Mouse (Mus musculus) kidney, embryonic 15.5 days (tissue): ENCODE measurements at regions not wholly inside any gene's neighbourhood (a gene's known extent, or its start where the extent isn't known, plus 50 kb on each side); places are given as distances from the start of the nearest gene placed in this dataset.

Experiments
- ATAC-seq: fragments of 200-750 bp; cut with Nextera tagmentation; replicated peaks from 2 replicates; pipeline ENCODE4 v1.8.0; 2017; ENCODE audit warnings: moderate TSS enrichment; ENCODE audit not compliant: low FRiP score
- H3K27ac ChIP-seq: fragments of 300-500 bp; sonication (generic); 2 replicates; pipeline ENCODE4 v1.5.1; 2015; ENCODE audit warnings: mild to moderate bottlenecking, inconsistent platforms
- H3K27me3 ChIP-seq: fragments of 300-500 bp; sonication (generic); 2 replicates; pipeline ENCODE4 v1.6.1; 2015; ENCODE audit warnings: inconsistent platforms
- H3K36me3 ChIP-seq: fragments of 300-500 bp; sonication (generic); 2 replicates; pipeline ENCODE4 v1.6.1; 2015; ENCODE audit warnings: inconsistent platforms
- H3K4me1 ChIP-seq: fragments of 300-500 bp; sonication (generic); 2 replicates; pipeline ENCODE4 v1.6.1; 2015; ENCODE audit warnings: inconsistent platforms
- H3K4me2 ChIP-seq: fragments of 300-500 bp; sonication (generic); 2 replicates; pipeline ENCODE4 v1.6.1; 2015; ENCODE audit warnings: moderate library complexity, mild to moderate bottlenecking, inconsistent platforms
- H3K4me3 ChIP-seq: fragments of 300-500 bp; sonication (generic); replicated peaks from 2 replicates; pipeline ENCODE4 v1.5.1; 2015; ENCODE audit warnings: mild to moderate bottlenecking, inconsistent platforms
- H3K9ac ChIP-seq: fragments of 300-500 bp; sonication (generic); 2 replicates; pipeline ENCODE4 v1.6.1; 2015; ENCODE audit warnings: mild to moderate bottlenecking, inconsistent platforms
- H3K9me3 ChIP-seq: fragments of 300-500 bp; sonication (generic); replicated peaks from 2 replicates; pipeline ENCODE4 v1.6.1; 2016; ENCODE audit warnings: inconsistent platforms
- WGBS: fragments of 180-500 bp; shearing (Covaris S2); methylation state at CpG from one replicate; pipeline ENCODE4 v1.1.7; 2015; ENCODE audit warnings: mixed read lengths; 5-methylcytosine and 5-hydroxymethylcytosine counted together

GRCm38 (mm10) chr12:112235841-112236240 is 89.8 kb downstream of the Kif26a start:
- Histone ChIP-seq H3K36me3 (no peaks in the 10 kb centered on the region), H3K9me3 (no peaks in the 10 kb centered on the region), H3K9ac (no peak overlapping the region), H3K27ac (no peak overlapping the region), H3K4me3 (no peak overlapping the region), H3K4me2 (no peak overlapping the region), H3K4me1 (peaks cover 22% of the 10 kb centered on the region), H3K27me3 (peaks cover 44% of the 10 kb centered on the region)
- ATAC-seq = no peak
- WGBS = 57% methylated on average over 4 of the region's 4 CpGs

GRCm38 (mm10) chr12:112237061-112237490 is 91.1 kb downstream of the Kif26a start:
- H3K9ac ChIP-seq = no peak overlapping the region
- H3K4me3 ChIP-seq = no peak overlapping the region
- 25% methylated on average over 13 of the region's 13 CpGs for WGBS
- H3K36me3 ChIP-seq = no peaks in the 10 kb centered on the region
- H3K9me3 ChIP-seq = no peaks in the 10 kb centered on the region
- peaks cover 46% of the 10 kb centered on the region for H3K27me3 ChIP-seq
- peaks cover 22% of the 10 kb centered on the region for H3K4me1 ChIP-seq
- no peak overlapping the region for H3K4me2 ChIP-seq
- no peak overlapping the region for H3K27ac ChIP-seq
- ATAC-seq = no peak

GRCm38 (mm10) chr12:112238834-112239233 is 92.8 kb downstream of the Kif26a start:
- H3K4me1 ChIP-seq = peaks cover 22% of the 10 kb centered on the region
- WGBS = 43% methylated on average over 7 of the region's 7 CpGs
- H3K4me2 ChIP-seq = no peak overlapping the region
- H3K9ac ChIP-seq = no peak overlapping the region
- no peak for ATAC-seq
- H3K27me3 ChIP-seq = peaks cover 46% of the 10 kb centered on the region
- no peak overlapping the region for H3K27ac ChIP-seq
- no peak overlapping the region for H3K4me3 ChIP-seq
- H3K36me3 ChIP-seq = no peaks in the 10 kb centered on the region
- H3K9me3 ChIP-seq = no peaks in the 10 kb centered on the region

GRCm38 (mm10) chr12:112241740-112242171 is 95.7 kb downstream of the Kif26a start:
- Histone ChIP-seq H3K9me3 (no peaks in the 10 kb centered on the region), H3K4me2 (no peak overlapping the region), H3K4me3 (no peak overlapping the region), H3K27me3 (peaks cover 35% of the 10 kb centered on the region), H3K36me3 (no peaks in the 10 kb centered on the region), H3K4me1 (peaks cover 12% of the 10 kb centered on the region), H3K27ac (no peak overlapping the region), H3K9ac (no peak overlapping the region)
- WGBS = 23% methylated on average over 3 of the region's 3 CpGs
- no peak for ATAC-seq

GRCm38 (mm10) chr12:112243231-112243630 is 97.2 kb downstream of the Kif26a start:
- H3K9me3 ChIP-seq = no peaks in the 10 kb centered on the region
- 93% methylated on average over 5 of the region's 5 CpGs for WGBS
- H3K27ac ChIP-seq = no peak overlapping the region
- H3K4me1 ChIP-seq = no peaks in the 10 kb centered on the region
- H3K36me3 ChIP-seq = no peaks in the 10 kb centered on the region
- H3K27me3 ChIP-seq = peaks cover 36% of the 10 kb centered on the region
- H3K4me3 ChIP-seq = no peak overlapping the region
- H3K9ac ChIP-seq = no peak overlapping the region
- no peak overlapping the region for H3K4me2 ChIP-seq
- ATAC-seq = no peak

GRCm38 (mm10) chr12:112250894-112251293 is 104.9 kb downstream of the Kif26a start:
- H3K27me3 ChIP-seq = peaks cover 35% of the 10 kb centered on the region; the same call in 1 of the 2 replicates
- H3K9me3 ChIP-seq = no peaks in the 10 kb centered on the region
- WGBS = 43% methylated on average over 8 of the region's 8 CpGs
- no peak overlapping the region for H3K4me3 ChIP-seq
- H3K36me3 ChIP-seq = no peaks in the 10 kb centered on the region
- H3K4me2 ChIP-seq = no peak overlapping the region
- peaks cover 18% of the 10 kb centered on the region for H3K4me1 ChIP-seq
- no peak overlapping the region for H3K27ac ChIP-seq
- H3K9ac ChIP-seq = no peak overlapping the region
- no peak for ATAC-seq

- peaks cover 30% of the 10 kb centered on the region; the same call in 1 of the 2 replicates for H3K27me3 ChIP-seq
- H3K4me3 ChIP-seq = no peak overlapping the region
- no peaks in the 10 kb centered on the region for H3K9me3 ChIP-seq
- no peak overlapping the region for H3K4me2 ChIP-seq
- ATAC-seq = 0 out of 2 replicates have a peak, but pooled peaks have one; percentile 33
- no peak overlapping the region for H3K27ac ChIP-seq
- H3K9ac ChIP-seq = no peak overlapping the region
- H3K36me3 ChIP-seq = no peaks in the 10 kb centered on the region
- H3K4me1 ChIP-seq = peaks cover 18% of the 10 kb centered on the region
- WGBS = 41% methylated on average over 10 of the region's 10 CpGs
Measured at GRCm38 (mm10) chr12:112253461-112253860, 107.5 kb downstream of the Kif26a start.

- H3K36me3 ChIP-seq = no peaks in the 10 kb centered on the region
- ATAC-seq = no peak
- H3K4me1 ChIP-seq = peaks cover 18% of the 10 kb centered on the region
- H3K4me3 ChIP-seq = no peak overlapping the region
- H3K27ac ChIP-seq = no peak overlapping the region
- H3K9me3 ChIP-seq = no peaks in the 10 kb centered on the region
- H3K4me2 ChIP-seq = no peak overlapping the region
- 91% methylated on average over 12 of the region's 12 CpGs for WGBS
- no peak overlapping the region for H3K9ac ChIP-seq
- H3K27me3 ChIP-seq = peaks cover 25% of the 10 kb centered on the region; the same call in 1 of the 2 replicates
Measured at GRCm38 (mm10) chr12:112255223-112255622, 109.2 kb downstream of the Kif26a start.

- Histone ChIP-seq H3K4me3 (no peak overlapping the region), H3K9me3 (no peaks in the 10 kb centered on the region), H3K9ac (no peak overlapping the region), H3K4me1 (0 out of 2 replicates have a peak, but pooled peaks cover 9% of the 10 kb centered on the region), H3K4me2 (no peak overlapping the region), H3K36me3 (no peaks in the 10 kb centered on the region), H3K27ac (no peak overlapping the region), H3K27me3 (peaks cover 27% of the 10 kb centered on the region; the same call in 1 of the 2 replicates)
- ATAC-seq = no peak
- 54% methylated on average over 11 of the region's 11 CpGs for WGBS
Measured at GRCm38 (mm10) chr12:112257691-112258090, 111.7 kb downstream of the Kif26a start.

- no peak overlapping the region for H3K4me3 ChIP-seq
- no peak overlapping the region for H3K4me2 ChIP-seq
- no peaks in the 10 kb centered on the region for H3K9me3 ChIP-seq
- 82% methylated on average over 14 of the region's 14 CpGs for WGBS
- H3K36me3 ChIP-seq = no peaks in the 10 kb centered on the region
- H3K4me1 ChIP-seq = peaks cover 12% of the 10 kb centered on the region
- peaks cover 53% of the 10 kb centered on the region for H3K27me3 ChIP-seq
- ATAC-seq = no peak
- no peak overlapping the region for H3K9ac ChIP-seq
- no peak overlapping the region for H3K27ac ChIP-seq
Measured at GRCm38 (mm10) chr12:112263283-112264056, 117.5 kb downstream of the Kif26a start.

GRCm38 (mm10) chr12:112264201-112264600 is 118.2 kb downstream of the Kif26a start:
- 78% methylated on average over 7 of the region's 7 CpGs for WGBS
- no peaks in the 10 kb centered on the region for H3K9me3 ChIP-seq
- ATAC-seq = no peak

GRCm38 (mm10) chr12:112265289-112265969 is 119.4 kb downstream of the Kif26a start:
- Histone ChIP-seq H3K4me2 (no peak overlapping the region), H3K4me3 (no peak overlapping the region), H3K27me3 (peaks cover 57% of the 10 kb centered on the region), H3K4me1 (peaks cover 12% of the 10 kb centered on the region), H3K27ac (no peak overlapping the region), H3K9me3 (no peaks in the 10 kb centered on the region), H3K9ac (0 out of 2 replicates have a peak overlapping the region, but pooled peaks have one; percentile 4), H3K36me3 (no peaks in the 10 kb centered on the region)
- ATAC-seq = peak; percentile 40; the same call in 1 of the 2 replicates
- 19% methylated on average over 10 of the region's 10 CpGs for WGBS

More at GRCm38 (mm10) chr12:112264201-112264600, 118.2 kb downstream of the Kif26a start:
- H3K9ac ChIP-seq = no peak overlapping the region
- no peak overlapping the region for H3K27ac ChIP-seq
- H3K36me3 ChIP-seq = no peaks in the 10 kb centered on the region
- no peak overlapping the region for H3K4me2 ChIP-seq
- peaks cover 12% of the 10 kb centered on the region for H3K4me1 ChIP-seq
- peaks cover 57% of the 10 kb centered on the region for H3K27me3 ChIP-seq
- no peak overlapping the region for H3K4me3 ChIP-seq
